Mouse (Mus musculus) heart, embryonic 15.5 days (tissue): ENCODE measurements at regions not wholly inside any gene's neighbourhood (a gene's known extent, or its start where the extent isn't known, plus 50 kb on each side); places are given as distances from the start of the nearest gene placed in this dataset.

Experiments
- ATAC-seq: fragments of 200-750 bp; cut with Nextera tagmentation; replicated peaks from 2 replicates; pipeline ENCODE4 v1.8.0; 2017; ENCODE audit warnings: low read depth, moderate TSS enrichment; ENCODE audit not compliant: insufficient number of reproducible peaks, insufficient read depth, low FRiP score
- H3K27ac ChIP-seq: fragments of 300-500 bp; sonication (generic); 2 replicates; pipeline ENCODE4 v1.5.1; 2015; ENCODE audit warnings: mild to moderate bottlenecking, inconsistent platforms
- H3K27me3 ChIP-seq: fragments of 300-500 bp; sonication (generic); 2 replicates; pipeline ENCODE4 v1.6.1; 2015; ENCODE audit warnings: inconsistent platforms
- H3K36me3 ChIP-seq: fragments of 300-500 bp; sonication (generic); 2 replicates; pipeline ENCODE4 v1.6.1; 2015; ENCODE audit warnings: mild to moderate bottlenecking, inconsistent platforms
- H3K4me1 ChIP-seq: fragments of 300-500 bp; sonication (generic); replicated peaks from 2 replicates; pipeline ENCODE4 v1.6.1; 2015; ENCODE audit warnings: inconsistent platforms
- H3K4me2 ChIP-seq: fragments of 300-500 bp; sonication (generic); 2 replicates; pipeline ENCODE4 v1.6.1; 2015; ENCODE audit warnings: inconsistent platforms, mild to moderate bottlenecking, moderate library complexity
- H3K4me3 ChIP-seq: fragments of 300-500 bp; sonication (generic); 2 replicates; pipeline ENCODE4 v1.5.1; 2015; ENCODE audit warnings: mild to moderate bottlenecking, inconsistent platforms
- H3K9ac ChIP-seq: fragments of 300-500 bp; sonication (generic); 2 replicates; pipeline ENCODE4 v1.6.1; 2015; ENCODE audit warnings: mild to moderate bottlenecking, inconsistent platforms
- H3K9me3 ChIP-seq: fragments of 300-500 bp; sonication (generic); replicated peaks from 2 replicates; pipeline ENCODE4 v1.6.1; 2016; ENCODE audit warnings: inconsistent platforms
- WGBS: fragments of 180-500 bp; shearing (Covaris S2); methylation state at CpG from one replicate; pipeline ENCODE4 v1.1.7; 2015; ENCODE audit warnings: mixed read lengths; 5-methylcytosine and 5-hydroxymethylcytosine counted together

DNA sequence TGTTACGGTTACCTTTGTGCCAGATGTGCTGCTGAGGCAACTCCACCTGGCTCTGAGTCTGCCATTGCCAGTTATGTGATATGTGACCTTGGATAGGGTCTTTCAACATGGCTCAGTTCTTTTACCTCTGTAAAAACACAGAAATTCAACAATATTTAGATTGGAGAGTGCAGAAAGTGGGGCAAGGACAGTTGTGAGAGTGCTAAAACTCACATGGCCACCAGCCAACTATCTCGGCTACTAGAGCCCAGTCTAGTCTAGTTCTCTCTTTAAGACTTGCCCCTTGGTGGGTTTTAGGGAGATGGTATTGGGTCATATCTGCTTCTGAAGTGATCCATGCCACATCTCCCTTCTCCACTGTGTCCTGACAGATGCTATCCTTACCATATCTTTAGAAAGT, 233.0 kb downstream of the Phf14 start:
- H3K4me3 ChIP-seq: no peak overlapping the region
- H3K4me2 ChIP-seq: no peak overlapping the region
- H3K4me1 ChIP-seq: no peaks in the 10 kb centered on the region; the same call in 1 of the 2 replicates
- H3K9me3 ChIP-seq: no peaks in the 10 kb centered on the region
- ATAC-seq: no peak
- H3K36me3 ChIP-seq: no peaks in the 10 kb centered on the region
- no peaks in the 10 kb centered on the region for H3K27me3 ChIP-seq
- 65% methylated on average over 2 of the region's 2 CpGs for WGBS
- H3K9ac ChIP-seq: no peak overlapping the region
- no peak overlapping the region for H3K27ac ChIP-seq

DNA sequence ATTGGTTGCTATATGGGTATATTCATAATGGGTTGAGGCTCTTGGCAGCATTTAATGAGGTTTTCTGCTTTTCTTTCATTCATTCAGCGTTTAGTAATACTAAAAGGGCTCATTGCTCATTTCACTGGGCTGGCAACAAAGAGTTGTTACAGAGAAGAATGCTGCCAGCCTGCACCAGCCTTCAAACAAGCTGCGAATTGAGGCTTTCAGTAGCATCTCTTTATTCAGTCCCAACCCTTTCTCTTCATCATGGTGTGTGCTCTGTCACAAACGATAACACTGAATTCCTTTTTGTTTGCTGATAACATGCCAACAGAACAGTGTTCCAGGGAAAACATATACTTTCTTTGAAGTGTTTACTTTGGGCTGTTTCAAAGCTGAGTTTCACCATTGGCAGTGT, 237.6 kb downstream of the Phf14 start:
- WGBS: 61% methylated on average over 3 of the region's 3 CpGs
- Histone ChIP-seq H3K27me3 (no peaks in the 10 kb centered on the region), H3K9ac (no peak overlapping the region), H3K4me2 (no peak overlapping the region), H3K36me3 (no peaks in the 10 kb centered on the region), H3K9me3 (no peaks in the 10 kb centered on the region), H3K4me3 (no peak overlapping the region), H3K4me1 (no peaks in the 10 kb centered on the region; the same call in 1 of the 2 replicates), H3K27ac (no peak overlapping the region)
- ATAC-seq: no peak

DNA sequence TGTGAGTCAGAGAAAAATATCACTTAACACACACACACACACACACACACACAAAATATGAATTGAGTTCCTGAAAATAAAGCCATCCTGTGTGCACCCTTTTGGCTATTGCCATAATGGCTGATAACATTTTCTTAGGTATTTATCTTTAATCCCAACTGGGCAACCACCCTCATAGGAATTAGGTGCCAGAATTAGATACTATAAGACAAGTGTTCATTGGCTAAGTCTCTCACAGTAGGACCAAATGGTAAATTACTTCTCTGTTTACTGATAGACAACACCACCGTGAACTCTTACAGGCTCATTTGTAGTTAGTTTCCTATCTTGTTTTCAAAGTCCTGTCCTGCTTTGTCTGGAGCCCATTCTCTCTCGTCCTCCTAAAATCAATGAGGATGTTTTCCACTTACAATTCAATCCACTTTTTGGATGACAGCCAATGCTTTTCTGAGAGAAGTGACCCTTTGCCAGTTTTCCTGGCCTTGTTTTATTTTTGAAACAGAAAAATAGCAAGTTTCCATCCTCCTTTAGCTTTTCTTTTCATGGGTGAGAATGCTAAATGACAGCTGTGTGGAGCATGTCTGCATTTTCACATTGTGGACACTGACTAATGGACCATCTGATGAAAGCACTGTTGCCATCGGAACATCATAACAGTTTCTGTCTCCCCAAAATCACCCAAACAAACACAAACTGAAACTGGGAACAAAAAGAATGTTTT, 243.2 kb downstream of the Phf14 start:
- Histone ChIP-seq H3K4me1 (no peaks in the 10 kb centered on the region), H3K9me3 (no peaks in the 10 kb centered on the region), H3K36me3 (no peaks in the 10 kb centered on the region), H3K27ac (no peak overlapping the region), H3K27me3 (no peaks in the 10 kb centered on the region), H3K4me3 (no peak overlapping the region), H3K9ac (no peak overlapping the region), H3K4me2 (no peak overlapping the region)
- no peak for ATAC-seq
- WGBS: 45% methylated on average over 3 of the region's 3 CpGs

DNA sequence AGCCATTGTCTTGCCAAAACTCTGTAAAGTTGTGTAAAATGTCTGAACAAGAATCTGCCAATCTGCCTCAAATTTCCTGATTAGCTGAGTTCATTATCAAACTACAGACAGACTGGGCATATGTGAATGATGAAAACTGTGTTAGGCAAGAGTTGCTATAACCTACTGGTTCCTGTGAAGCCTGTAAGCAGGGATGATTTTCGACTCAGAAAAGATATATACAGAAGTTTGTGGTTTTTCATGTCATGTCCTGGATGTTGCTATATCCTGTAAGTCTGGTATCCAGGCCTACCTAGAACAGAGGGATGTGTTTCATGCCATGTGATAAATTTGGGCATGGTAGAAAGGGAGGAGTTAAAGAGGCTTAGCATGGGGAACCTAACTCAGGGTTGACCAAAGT, 256.4 kb downstream of the Phf14 start:
- H3K27ac ChIP-seq: no peak overlapping the region
- no peak overlapping the region for H3K4me2 ChIP-seq
- H3K4me1 ChIP-seq: no peaks in the 10 kb centered on the region
- no peaks in the 10 kb centered on the region for H3K36me3 ChIP-seq
- no peak overlapping the region for H3K4me3 ChIP-seq
- no peaks in the 10 kb centered on the region for H3K9me3 ChIP-seq
- no peak for ATAC-seq
- H3K9ac ChIP-seq: no peak overlapping the region
- H3K27me3 ChIP-seq: no peaks in the 10 kb centered on the region
- WGBS: 59% methylated on average over 1 of the region's 1 CpGs

DNA sequence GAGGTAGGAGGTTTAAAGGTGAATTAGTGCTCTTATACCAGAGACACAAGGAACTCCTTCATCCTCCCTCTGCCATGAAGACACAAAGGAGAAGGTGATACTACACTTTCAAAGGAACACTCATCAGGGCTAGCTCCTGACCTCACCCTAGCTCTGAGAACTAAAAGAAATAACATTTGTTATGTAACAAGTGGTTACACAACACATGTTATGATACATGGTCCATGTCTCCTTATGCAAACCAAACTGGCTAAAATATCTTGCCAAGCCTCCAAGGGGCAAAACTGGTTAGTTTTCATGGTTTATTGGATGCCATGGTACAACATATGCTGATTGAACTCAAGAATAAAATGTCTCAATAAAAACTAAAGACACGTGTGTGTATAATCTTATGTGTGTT, 260.9 kb downstream of the Phf14 start:
- 79% methylated on average over 1 of the region's 1 CpGs for WGBS
- no peaks in the 10 kb centered on the region for H3K9me3 ChIP-seq
- ATAC-seq: no peak
- H3K27me3 ChIP-seq: no peaks in the 10 kb centered on the region
- no peak overlapping the region for H3K27ac ChIP-seq
- H3K4me1 ChIP-seq: no peaks in the 10 kb centered on the region
- no peak overlapping the region for H3K4me2 ChIP-seq
- no peak overlapping the region for H3K9ac ChIP-seq
- H3K36me3 ChIP-seq: no peaks in the 10 kb centered on the region
- no peak overlapping the region for H3K4me3 ChIP-seq

DNA sequence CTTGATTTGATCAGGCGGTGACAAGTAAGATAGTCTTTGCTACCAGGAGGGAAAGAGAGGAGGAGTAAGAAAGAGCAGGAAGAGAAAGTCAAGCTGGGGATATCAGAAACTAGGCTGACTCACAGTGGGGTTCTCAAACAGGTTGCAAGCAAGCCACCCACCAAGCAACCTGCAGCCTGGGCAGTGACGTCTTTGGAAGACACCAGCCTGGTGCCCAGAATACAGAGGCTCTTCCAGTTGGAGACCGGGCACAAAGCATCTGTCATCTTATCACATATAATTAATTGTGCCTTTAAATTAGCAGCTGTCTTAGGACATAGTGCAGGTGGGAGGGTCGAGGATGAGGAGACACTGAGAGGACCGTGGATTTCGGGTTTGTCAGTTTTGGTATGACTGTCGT, 261.8 kb downstream of the Phf14 start:
- WGBS: 55% methylated on average over 7 of the region's 7 CpGs
- no peaks in the 10 kb centered on the region for H3K4me1 ChIP-seq
- H3K4me2 ChIP-seq: no peak overlapping the region
- ATAC-seq: no peak
- H3K4me3 ChIP-seq: no peak overlapping the region
- no peaks in the 10 kb centered on the region for H3K36me3 ChIP-seq
- H3K27me3 ChIP-seq: no peaks in the 10 kb centered on the region
- no peak overlapping the region for H3K27ac ChIP-seq
- H3K9ac ChIP-seq: no peak overlapping the region
- no peaks in the 10 kb centered on the region for H3K9me3 ChIP-seq

DNA sequence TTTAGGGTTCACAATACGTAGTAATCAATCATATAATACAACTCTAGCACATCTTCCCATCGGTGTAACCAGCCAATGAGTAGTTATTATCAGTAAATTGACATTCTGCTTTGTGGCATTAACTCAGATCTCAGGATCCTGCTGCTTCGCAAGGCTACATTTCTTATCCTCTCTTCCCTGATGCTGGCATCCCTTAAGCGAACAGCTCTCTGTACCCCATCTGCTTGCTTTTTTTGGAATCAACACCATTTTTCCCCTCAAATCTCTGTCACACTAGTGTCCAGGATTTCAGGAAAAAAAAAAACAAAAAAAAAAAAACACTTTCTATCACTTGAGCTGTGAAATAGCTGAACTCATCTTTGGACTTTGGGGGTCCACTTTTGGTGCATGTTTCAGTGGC, 263.1 kb downstream of the Phf14 start:
- no peak overlapping the region for H3K27ac ChIP-seq
- H3K4me2 ChIP-seq: no peak overlapping the region
- no peaks in the 10 kb centered on the region for H3K36me3 ChIP-seq
- no peak overlapping the region for H3K4me3 ChIP-seq
- no peaks in the 10 kb centered on the region for H3K27me3 ChIP-seq
- no peaks in the 10 kb centered on the region for H3K9me3 ChIP-seq
- ATAC-seq: no peak
- WGBS: 79% methylated on average over 4 of the region's 4 CpGs
- H3K9ac ChIP-seq: no peak overlapping the region
- H3K4me1 ChIP-seq: no peaks in the 10 kb centered on the region

DNA sequence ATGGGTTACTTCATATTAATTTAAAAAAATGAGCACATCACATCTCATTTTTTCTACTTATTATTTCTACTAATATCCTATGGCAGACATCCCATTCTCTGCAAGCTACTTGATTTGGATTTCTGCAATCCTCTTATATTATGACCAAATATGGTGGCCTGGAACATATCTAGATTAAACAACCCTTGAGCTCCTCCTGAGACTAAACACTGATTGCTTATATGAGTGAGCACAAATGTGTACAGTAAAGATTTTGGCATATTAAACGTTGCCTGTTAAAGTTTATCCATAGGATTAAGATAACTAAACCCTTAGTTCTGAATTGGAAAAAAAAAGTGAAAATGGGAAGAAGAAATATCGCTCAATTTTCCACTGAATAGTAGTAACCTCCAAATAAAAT, 263.6 kb downstream of the Phf14 start:
- no peak overlapping the region for H3K4me3 ChIP-seq
- no peaks in the 10 kb centered on the region for H3K9me3 ChIP-seq
- no peaks in the 10 kb centered on the region for H3K36me3 ChIP-seq
- H3K27ac ChIP-seq: no peak overlapping the region
- whole genome bisulfite sequencing: 60% methylated on average over 2 of the region's 2 CpGs
- H3K4me1 ChIP-seq: no peaks in the 10 kb centered on the region
- no peaks in the 10 kb centered on the region for H3K27me3 ChIP-seq
- no peak for ATAC-seq
- no peak overlapping the region for H3K9ac ChIP-seq
- no peak overlapping the region for H3K4me2 ChIP-seq

DNA sequence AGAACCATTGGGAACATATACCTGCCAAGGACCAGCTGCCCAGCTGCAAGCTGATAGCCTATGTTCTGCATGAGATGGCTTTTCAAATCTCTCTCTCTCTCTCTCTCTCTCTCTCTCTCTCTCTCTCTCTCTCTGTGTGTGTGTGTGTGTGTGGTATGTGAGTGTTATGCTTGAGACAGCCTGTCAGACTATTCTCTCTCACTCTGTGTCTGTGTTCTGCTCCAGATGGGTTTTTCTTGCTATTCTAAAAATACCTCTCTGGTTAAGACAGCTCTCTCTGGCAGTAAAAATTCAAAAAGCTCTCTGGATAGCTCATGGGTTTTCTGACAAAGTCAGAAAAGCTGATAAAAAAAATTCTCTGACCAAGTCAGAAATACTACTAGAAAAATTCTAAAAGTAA, 270.4 kb downstream of the Phf14 start:
- H3K9me3 ChIP-seq: no peaks in the 10 kb centered on the region
- ATAC-seq: no peak
- H3K4me2 ChIP-seq: no peak overlapping the region
- no peak overlapping the region for H3K9ac ChIP-seq
- no peak overlapping the region for H3K27ac ChIP-seq
- no peaks in the 10 kb centered on the region for H3K36me3 ChIP-seq
- no peaks in the 10 kb centered on the region for H3K4me1 ChIP-seq
- no peak overlapping the region for H3K4me3 ChIP-seq
- H3K27me3 ChIP-seq: no peaks in the 10 kb centered on the region

DNA sequence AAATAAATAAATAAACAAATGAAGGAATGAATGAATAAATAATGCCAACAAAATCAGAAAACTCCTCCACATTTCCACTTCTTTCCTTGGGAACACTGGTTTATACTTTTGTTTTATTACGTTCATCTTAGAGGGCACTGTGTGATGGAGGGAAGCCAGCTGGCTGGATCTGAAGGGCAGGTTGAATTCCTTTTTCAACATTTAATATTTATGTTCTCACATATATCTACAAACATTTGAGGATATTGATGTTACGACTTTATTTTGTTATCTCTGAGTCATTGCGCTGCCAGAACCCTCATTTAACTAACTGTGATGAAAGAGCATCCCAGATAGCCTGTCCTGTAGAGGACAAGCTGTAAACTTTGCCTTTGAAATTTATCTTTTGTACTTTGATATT, 273.3 kb downstream of the Phf14 start:
- no peak for ATAC-seq
- no peak overlapping the region for H3K4me2 ChIP-seq
- H3K27ac ChIP-seq: no peak overlapping the region
- H3K27me3 ChIP-seq: no peaks in the 10 kb centered on the region
- H3K9me3 ChIP-seq: no peaks in the 10 kb centered on the region
- no peak overlapping the region for H3K4me3 ChIP-seq
- H3K4me1 ChIP-seq: no peaks in the 10 kb centered on the region
- no peaks in the 10 kb centered on the region for H3K36me3 ChIP-seq
- H3K9ac ChIP-seq: no peak overlapping the region
- WGBS: 68% methylated on average over 3 of the region's 3 CpGs

DNA sequence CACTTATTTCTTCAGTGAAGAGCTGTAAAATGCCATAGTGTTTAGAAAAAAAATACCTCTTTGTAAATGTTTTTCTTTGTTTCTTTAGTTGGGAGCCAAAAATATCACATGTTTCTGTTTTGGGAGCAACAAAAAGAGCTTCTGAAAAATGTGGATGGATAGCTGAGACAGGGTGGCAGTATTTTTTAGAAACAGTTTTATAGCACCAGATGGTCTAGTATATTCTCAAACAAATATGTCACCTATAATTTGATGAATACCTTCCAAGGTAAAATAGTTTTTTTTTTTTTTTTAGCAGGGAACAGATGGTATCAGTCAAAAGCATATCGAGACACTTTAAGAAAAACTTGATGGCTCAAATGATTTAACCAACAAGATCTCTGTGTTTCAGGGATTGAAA, 302.6 kb downstream of the Phf14 start:
- H3K4me3 ChIP-seq: no peak overlapping the region

DNA sequence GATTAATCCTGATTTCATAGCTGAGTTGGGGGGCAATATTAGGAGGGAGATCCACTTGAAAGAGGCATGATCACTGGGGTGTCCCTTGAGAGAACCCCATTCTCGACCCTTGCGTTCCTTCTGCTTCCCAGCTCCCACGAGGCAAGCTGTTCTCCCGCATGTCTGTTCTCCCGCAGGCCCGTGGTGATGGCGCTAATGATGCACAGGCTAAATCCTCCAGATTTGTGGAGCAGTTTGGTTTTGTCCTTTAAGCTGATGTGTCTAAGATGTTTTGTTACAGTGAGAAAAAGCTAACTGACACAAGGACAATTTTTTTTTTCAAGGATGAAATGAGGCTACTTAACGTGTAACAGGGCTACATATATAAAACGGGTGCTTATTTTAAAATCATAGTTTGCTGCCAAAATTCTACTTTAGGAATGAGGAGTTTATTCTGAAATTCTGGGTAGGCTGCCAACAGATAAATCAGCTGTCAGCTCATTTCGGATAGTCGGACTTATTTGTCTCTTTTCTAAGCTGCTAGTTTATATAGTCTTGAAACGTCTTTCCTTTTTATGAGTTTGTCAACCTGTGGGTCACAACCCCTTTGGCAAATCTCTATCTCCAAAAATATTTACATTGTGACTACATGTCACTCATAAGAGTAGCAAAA, 307.0 kb downstream of the Phf14 start:
- Histone ChIP-seq H3K36me3 (no peaks in the 10 kb centered on the region), H3K9me3 (no peaks in the 10 kb centered on the region), H3K27me3 (no peaks in the 10 kb centered on the region), H3K4me1 (no peaks in the 10 kb centered on the region), H3K4me2 (no peak overlapping the region), H3K27ac (no peak overlapping the region), H3K9ac (no peak overlapping the region), H3K4me3 (no peak overlapping the region)
- WGBS: 73% methylated on average over 12 of the region's 12 CpGs
- no peak for ATAC-seq

More for the DNA sequence above, 302.6 kb downstream of the Phf14 start:
- no peak for ATAC-seq
- H3K36me3 ChIP-seq: no peaks in the 10 kb centered on the region
- no peaks in the 10 kb centered on the region for H3K4me1 ChIP-seq
- H3K9ac ChIP-seq: no peak overlapping the region
- H3K27ac ChIP-seq: no peak overlapping the region
- no peaks in the 10 kb centered on the region for H3K27me3 ChIP-seq
- 70% methylated on average over 1 of the region's 1 CpGs for WGBS
- no peaks in the 10 kb centered on the region for H3K9me3 ChIP-seq
- H3K4me2 ChIP-seq: no peak overlapping the region
